Mouse (Mus musculus): ENCODE measurements around the gene Rbm42. TPM values are rescaled to one million over a fixed set of nuclear protein-coding genes. Genes with fewer than 3 reads are reported as not detected.

Gene Rbm42
- 59.7 and 60.1 TPM in 2 replicates for polyA plus RNA-seq (2012; rRNA removed)

- Histone ChIP-seq H3K4me1 (ENCODE audit: control insufficient read depth, insufficient read depth, low read length) (peaks cover 2% of the 10 kb centered on the region; the same call in 1 of the 2 replicates), H3K4me3 (ENCODE audit: insufficient read depth, low read length) (peak within 1 kb of the TSS; percentile 81), H3K27ac (ENCODE audit: insufficient read depth, low read length) (no peak within 1 kb of the TSS)
- TF ChIP-seq POLR2A (IDR thresholded peaks at IDR 0.05; ENCODE audit: extremely low read depth, insufficient read depth, low read length) (peak; percentile 55; the same call in 1 of the 2 replicates), CTCF (IDR thresholded peaks at IDR 0.05; ENCODE audit: extremely low read depth, insufficient read depth, low read length) (no peak)
Observed at GRCm38 (mm10) chr7:30649591-30650540, at the start of gene Rbm42. Gene Rbm42, minus strand, starts transcription at chr7:30650317.

GRCm38 (mm10) chr7:30698589-30698988, 48.5 kb upstream of the Rbm42 start, which contains the start of gene 2200002J24Rik:
Gene 2200002J24Rik, plus strand, starts transcription at chr7:30698926.
- H3K4me1 ChIP-seq (ENCODE audit: control insufficient read depth, insufficient read depth, low read length), result no peaks in the 10 kb centered on the region
- no peak within 1 kb of the TSS for H3K4me3 ChIP-seq (ENCODE audit: insufficient read depth, low read length)
- TF ChIP-seq CTCF (IDR thresholded peaks at IDR 0.05; ENCODE audit: extremely low read depth, insufficient read depth, low read length) (no peak), POLR2A (IDR thresholded peaks at IDR 0.05; ENCODE audit: extremely low read depth, insufficient read depth, low read length) (no peak)
- H3K27ac ChIP-seq (ENCODE audit: insufficient read depth, low read length), result no peak within 1 kb of the TSS

GRCm38 (mm10) chr7:30698101-30698500, 48.0 kb upstream of the Rbm42 start:
- TF ChIP-seq CTCF (IDR thresholded peaks at IDR 0.05; ENCODE audit: extremely low read depth, insufficient read depth, low read length) (no peak), POLR2A (IDR thresholded peaks at IDR 0.05; ENCODE audit: extremely low read depth, insufficient read depth, low read length) (no peak)
- Histone ChIP-seq H3K27ac (ENCODE audit: insufficient read depth, low read length) (no peak overlapping the region), H3K4me3 (ENCODE audit: insufficient read depth, low read length) (no peak overlapping the region)

GRCm38 (mm10) chr7:30688325-30688724, 38.2 kb upstream of the Rbm42 start:
- Histone ChIP-seq H3K4me3 (ENCODE audit: insufficient read depth, low read length) (no peak overlapping the region), H3K4me1 (ENCODE audit: control insufficient read depth, insufficient read depth, low read length) (peaks cover 2% of the 10 kb centered on the region; the same call in 1 of the 2 replicates), H3K27ac (ENCODE audit: insufficient read depth, low read length) (no peak overlapping the region)
- no peak for TF ChIP-seq CTCF (IDR thresholded peaks at IDR 0.05; ENCODE audit: extremely low read depth, insufficient read depth, low read length)

More at GRCm38 (mm10) chr7:30698101-30698500, 48.0 kb upstream of the Rbm42 start:
- no peaks in the 10 kb centered on the region for H3K4me1 ChIP-seq (ENCODE audit: control insufficient read depth, insufficient read depth, low read length)

GRCm38 (mm10) chr7:30683425-30683824, 33.3 kb upstream of the Rbm42 start:
- no peak for TF ChIP-seq CTCF (IDR thresholded peaks at IDR 0.05; ENCODE audit: extremely low read depth, insufficient read depth, low read length)
- no peak for TF ChIP-seq POLR2A (IDR thresholded peaks at IDR 0.05; ENCODE audit: extremely low read depth, insufficient read depth, low read length)
- H3K4me1 ChIP-seq (ENCODE audit: control insufficient read depth, insufficient read depth, low read length), result peaks cover 2% of the 10 kb centered on the region; the same call in 1 of the 2 replicates
- H3K27ac ChIP-seq (ENCODE audit: insufficient read depth, low read length), result no peak overlapping the region
- no peak overlapping the region for H3K4me3 ChIP-seq (ENCODE audit: insufficient read depth, low read length)

GRCm38 (mm10) chr7:30681897-30682296, 31.8 kb upstream of the Rbm42 start:
- TF ChIP-seq POLR2A (IDR thresholded peaks at IDR 0.05; ENCODE audit: extremely low read depth, insufficient read depth, low read length) (no peak), CTCF (IDR thresholded peaks at IDR 0.05; ENCODE audit: extremely low read depth, insufficient read depth, low read length) (no peak)
- Histone ChIP-seq H3K27ac (ENCODE audit: insufficient read depth, low read length) (no peak overlapping the region), H3K4me3 (ENCODE audit: insufficient read depth, low read length) (no peak overlapping the region), H3K4me1 (ENCODE audit: control insufficient read depth, insufficient read depth, low read length) (no peaks in the 10 kb centered on the region)

- H3K4me3 ChIP-seq (ENCODE audit: insufficient read depth, low read length), result no peak overlapping the region
- TF ChIP-seq POLR2A (IDR thresholded peaks at IDR 0.05; ENCODE audit: extremely low read depth, insufficient read depth, low read length), result no peak
- TF ChIP-seq CTCF (IDR thresholded peaks at IDR 0.05; ENCODE audit: extremely low read depth, insufficient read depth, low read length), result no peak
- H3K4me1 ChIP-seq (ENCODE audit: control insufficient read depth, insufficient read depth, low read length), result no peaks in the 10 kb centered on the region
- no peak overlapping the region for H3K27ac ChIP-seq (ENCODE audit: insufficient read depth, low read length)
Observed at GRCm38 (mm10) chr7:30678263-30678975, 28.3 kb upstream of the Rbm42 start.

- Histone ChIP-seq H3K27ac (ENCODE audit: insufficient read depth, low read length) (no peak within 1 kb of the TSS), H3K4me3 (ENCODE audit: insufficient read depth, low read length) (no peak within 1 kb of the TSS), H3K4me1 (ENCODE audit: control insufficient read depth, insufficient read depth, low read length) (no peaks in the 10 kb centered on the region)
- TF ChIP-seq CTCF (IDR thresholded peaks at IDR 0.05; ENCODE audit: extremely low read depth, insufficient read depth, low read length) (no peak), POLR2A (IDR thresholded peaks at IDR 0.05; ENCODE audit: extremely low read depth, insufficient read depth, low read length) (no peak)
Observed at GRCm38 (mm10) chr7:30671480-30671879, 21.4 kb upstream of the Rbm42 start, which contains the start of gene Pmis2. Gene Pmis2, minus strand, starts transcription at chr7:30671605.

GRCm38 (mm10) chr7:30669229-30669628, 19.1 kb upstream of the Rbm42 start:
- TF ChIP-seq CTCF (IDR thresholded peaks at IDR 0.05; ENCODE audit: extremely low read depth, insufficient read depth, low read length), result peak; percentile 13; the same call in 1 of the 2 replicates
- TF ChIP-seq POLR2A (IDR thresholded peaks at IDR 0.05; ENCODE audit: extremely low read depth, insufficient read depth, low read length), result no peak
- H3K4me1 ChIP-seq (ENCODE audit: control insufficient read depth, insufficient read depth, low read length), result no peaks in the 10 kb centered on the region
- H3K27ac ChIP-seq (ENCODE audit: insufficient read depth, low read length), result no peak overlapping the region
- H3K4me3 ChIP-seq (ENCODE audit: insufficient read depth, low read length), result no peak overlapping the region
